Mouse (Mus musculus) midbrain, embryonic 10.5 days (tissue): ENCODE data around the gene Slc25a44. TPM values are rescaled to one million over a fixed set of nuclear protein-coding genes. Genes with fewer than 3 reads are reported as not detected.

Experiments used
- DNase-seq: peaks from one replicate; pipeline ENCODE4 v3.0.0-alpha.2; 2017; ENCODE audit warnings: low spot score
- H3K27ac ChIP-seq: fragments of 300-500 bp; sonication (generic); replicated peaks from 2 replicates; pipeline ENCODE4 v1.5.1; 2016; ENCODE audit warnings: mild to moderate bottlenecking
- H3K27me3 ChIP-seq: fragments of 300-500 bp; sonication (generic); 2 replicates; pipeline ENCODE4 v1.6.1; 2016; ENCODE audit warnings: low read depth, mild to moderate bottlenecking; ENCODE audit not compliant: poor library complexity, severe bottlenecking
- H3K36me3 ChIP-seq: fragments of 300-500 bp; sonication (generic); 2 replicates; pipeline ENCODE4 v1.6.1; 2016; ENCODE audit warnings: mild to moderate bottlenecking, moderate library complexity
- H3K4me1 ChIP-seq: fragments of 300-500 bp; sonication (generic); 2 replicates; pipeline ENCODE4 v1.6.1; 2016
- H3K4me3 ChIP-seq: fragments of 300-500 bp; sonication (generic); 2 replicates; pipeline ENCODE4 v1.5.1; 2016; ENCODE audit warnings: mild to moderate bottlenecking, moderate library complexity
- H3K9me3 ChIP-seq: fragments of 300-500 bp; sonication (generic); replicated peaks from 2 replicates; pipeline ENCODE4 v1.6.1; 2016; ENCODE audit warnings: mild to moderate bottlenecking
- WGBS: fragments of 180-500 bp; shearing (Covaris S2); methylation state at CpG from one replicate; pipeline ENCODE4 v1.1.7; 2016; 5-methylcytosine and 5-hydroxymethylcytosine counted together
- polyA plus RNA-seq: library from polyadenylated mRNA; unstranded; fragments of >200 nt; fragmentation: Nextera tagmentation; extraction: Ambion mirVana; gene quantifications from 2 replicates; pipeline ENCODE4 v1.2.1, GENCODE M21; 2016

Gene Slc25a44
- polyA plus RNA-seq: 18.7 and 20.0 TPM in 2 replicates

- Histone ChIP-seq H3K27ac (peak within 1 kb of the TSS; percentile 77), H3K9me3 (no peaks in the 10 kb centered on the region), H3K4me1 (peaks cover 32% of the 10 kb centered on the region), H3K4me3 (peak within 1 kb of the TSS; percentile 80), H3K27me3 (no peaks in the 10 kb centered on the region), H3K36me3 (peaks cover 19% of the 10 kb centered on the region)
- WGBS: 1% methylated on average over 35 of the region's 35 CpGs
- DNase-seq: peak; percentile 91
These were observed at the start of gene Slc25a44 for GRCm38 (mm10) chr3:88424605-88425329. Slc25a44 (minus strand) TSS chr3:88425139.

GRCm38 (mm10) chr3:88473571-88473970, 48.6 kb upstream of the Slc25a44 start:
- WGBS: 96% methylated on average over 1 of the region's 1 CpGs
- H3K36me3 ChIP-seq: no peaks in the 10 kb centered on the region
- DNase-seq: no peak
- H3K4me3 ChIP-seq: no peak overlapping the region
- peaks cover 5% of the 10 kb centered on the region for H3K4me1 ChIP-seq
- H3K27me3 ChIP-seq: 0 out of 2 replicates have a peak, but pooled peaks cover 2% of the 10 kb centered on the region
- no peak overlapping the region for H3K27ac ChIP-seq
- no peaks in the 10 kb centered on the region; the same call in 1 of the 2 replicates for H3K9me3 ChIP-seq

GRCm38 (mm10) chr3:88473020-88473419, 48.1 kb upstream of the Slc25a44 start:
- Histone ChIP-seq H3K36me3 (no peaks in the 10 kb centered on the region), H3K4me3 (no peak overlapping the region), H3K9me3 (no peaks in the 10 kb centered on the region; the same call in 1 of the 2 replicates), H3K4me1 (peaks cover 5% of the 10 kb centered on the region), H3K27ac (no peak overlapping the region), H3K27me3 (peaks cover 7% of the 10 kb centered on the region; the same call in 1 of the 2 replicates)
- peak; percentile 29 for DNase-seq
- 50% methylated on average over 5 of the region's 5 CpGs for WGBS

- WGBS: 71% methylated on average over 10 of the region's 10 CpGs
- Histone ChIP-seq H3K27ac (no peak overlapping the region), H3K4me3 (no peak overlapping the region), H3K27me3 (peaks cover 14% of the 10 kb centered on the region), H3K9me3 (no peaks in the 10 kb centered on the region; the same call in 1 of the 2 replicates), H3K36me3 (no peaks in the 10 kb centered on the region), H3K4me1 (peaks cover 3% of the 10 kb centered on the region)
- DNase-seq: no peak
These were observed 46.1 kb upstream of the Slc25a44 start for GRCm38 (mm10) chr3:88470943-88471479.

- WGBS: 79% methylated on average over 2 of the region's 2 CpGs
These were observed 44.5 kb upstream of the Slc25a44 start for GRCm38 (mm10) chr3:88469466-88469865.

GRCm38 (mm10) chr3:88467116-88467824, 42.3 kb upstream of the Slc25a44 start:
- peaks cover 14% of the 10 kb centered on the region for H3K27me3 ChIP-seq
- H3K4me3 ChIP-seq: no peak overlapping the region
- no peaks in the 10 kb centered on the region; the same call in 1 of the 2 replicates for H3K9me3 ChIP-seq
- no peak overlapping the region for H3K27ac ChIP-seq
- DNase-seq: peak; percentile 89
- H3K4me1 ChIP-seq: peaks cover 3% of the 10 kb centered on the region; the same call in 1 of the 2 replicates
- H3K36me3 ChIP-seq: no peaks in the 10 kb centered on the region
- WGBS: 30% methylated on average over 16 of the region's 16 CpGs

More at GRCm38 (mm10) chr3:88469466-88469865, 44.5 kb upstream of the Slc25a44 start:
- Histone ChIP-seq H3K27me3 (peaks cover 14% of the 10 kb centered on the region), H3K4me3 (no peak overlapping the region), H3K36me3 (no peaks in the 10 kb centered on the region), H3K9me3 (no peaks in the 10 kb centered on the region; the same call in 1 of the 2 replicates), H3K27ac (no peak overlapping the region), H3K4me1 (peaks cover 3% of the 10 kb centered on the region)
- DNase-seq: no peak

GRCm38 (mm10) chr3:88465127-88465526, 40.2 kb upstream of the Slc25a44 start:
- H3K36me3 ChIP-seq: no peaks in the 10 kb centered on the region
- H3K9me3 ChIP-seq: no peaks in the 10 kb centered on the region; the same call in 1 of the 2 replicates
- WGBS: 84% methylated on average over 2 of the region's 2 CpGs
- no peak overlapping the region for H3K27ac ChIP-seq
- H3K4me1 ChIP-seq: peaks cover 12% of the 10 kb centered on the region
- no peak for DNase-seq
- peaks cover 30% of the 10 kb centered on the region for H3K27me3 ChIP-seq
- H3K4me3 ChIP-seq: no peak overlapping the region

- H3K4me3 ChIP-seq: no peak overlapping the region
- H3K9me3 ChIP-seq: no peaks in the 10 kb centered on the region
- peaks cover 37% of the 10 kb centered on the region for H3K27me3 ChIP-seq
- no peak for DNase-seq
- no peak overlapping the region for H3K27ac ChIP-seq
- peaks cover 13% of the 10 kb centered on the region for H3K4me1 ChIP-seq
- WGBS: 60% methylated on average over 3 of the region's 3 CpGs
- H3K36me3 ChIP-seq: no peaks in the 10 kb centered on the region
These were observed 39.5 kb upstream of the Slc25a44 start for GRCm38 (mm10) chr3:88464425-88464824.

- Histone ChIP-seq H3K9me3 (no peaks in the 10 kb centered on the region), H3K27ac (0 out of 2 replicates have a peak within 1 kb of the TSS, but pooled peaks have one; percentile 15), H3K36me3 (no peaks in the 10 kb centered on the region), H3K4me1 (peaks cover 37% of the 10 kb centered on the region), H3K4me3 (no peak within 1 kb of the TSS), H3K27me3 (peaks cover 45% of the 10 kb centered on the region)
- no peak for DNase-seq
- WGBS: 47% methylated on average over 12 of the region's 12 CpGs
These were observed 36.2 kb upstream of the Slc25a44 start, which contains the start of gene Sema4a for GRCm38 (mm10) chr3:88460983-88461696. Sema4a (minus strand) TSS chr3:88461182.

GRCm38 (mm10) chr3:88460029-88460428, 35.1 kb upstream of the Slc25a44 start:
- peaks cover 42% of the 10 kb centered on the region for H3K4me1 ChIP-seq
- no peaks in the 10 kb centered on the region for H3K9me3 ChIP-seq
- no peak overlapping the region for H3K4me3 ChIP-seq
- WGBS: 82% methylated on average over 5 of the region's 5 CpGs
- H3K36me3 ChIP-seq: no peaks in the 10 kb centered on the region
- peaks cover 50% of the 10 kb centered on the region for H3K27me3 ChIP-seq
- no peak overlapping the region for H3K27ac ChIP-seq
- DNase-seq: no peak

- Histone ChIP-seq H3K27ac (peak overlapping the region; percentile 73), H3K36me3 (no peaks in the 10 kb centered on the region), H3K4me1 (peaks cover 44% of the 10 kb centered on the region), H3K9me3 (no peaks in the 10 kb centered on the region), H3K4me3 (peak overlapping the region; percentile 55), H3K27me3 (peaks cover 56% of the 10 kb centered on the region)
- peak; percentile 50 for DNase-seq
- WGBS: 1% methylated on average over 14 of the region's 14 CpGs
These were observed 33.9 kb upstream of the Slc25a44 start for GRCm38 (mm10) chr3:88458778-88459219.
